Mouse (Mus musculus): ENCODE data around the gene Secisbp2l.

- no peak for TF ChIP-seq CTCF (IDR thresholded peaks at IDR 0.05; ENCODE audit: low read depth)
- TF ChIP-seq EP300 (IDR thresholded peaks at IDR 0.05; ENCODE audit: low read depth), result no peak
Measured at GRCm38 (mm10) chr2:125792879-125793261, 10.2 kb upstream of the Secisbp2l start.
